Mouse (Mus musculus) adrenal gland, postnatal 36 days (tissue): Measurements from ENCODE around the gene Stxbp5l. TPM values are rescaled to one million over a fixed set of nuclear protein-coding genes. Genes with fewer than 3 reads are reported as not detected.
"Not testable (repeated sequence)": the region's sequence is repeated elsewhere in the genome, so short reads cannot be mapped to it uniquely, and the experiment has no call there.

Experiments used
- DNase-seq, 2 experiments: peaks; one replicate each; pipeline ENCODE4 v3.0.0; 2021; ENCODE audit warnings: mixed read lengths in 1 of 2
- long read RNA-seq, 2 experiments: library from polyadenylated mRNA; stranded (forward); transcript quantifications; one replicate each; pipeline ENCODE4 v2.0.0; 2021; ENCODE audit warnings: borderline sequencing depth in 2 of 2
- total RNA-seq, 2 experiments: library from RNA; stranded (reverse); gene quantifications; 2 replicates each; pipeline ENCODE4 v1.2.3; 2021

The Stxbp5l gene
- total RNA-seq, result 1 to 10 TPM; 2.5 to 2.6 TPM
- long read RNA-seq, experiment 1, partial matches to known transcripts, result 1 of 1 reads
- long read RNA-seq, experiment 1, other reads (novel, unspliced or antisense), result 0 of 1 reads
- long read RNA-seq, experiment 2, result 0 reads

DNA sequence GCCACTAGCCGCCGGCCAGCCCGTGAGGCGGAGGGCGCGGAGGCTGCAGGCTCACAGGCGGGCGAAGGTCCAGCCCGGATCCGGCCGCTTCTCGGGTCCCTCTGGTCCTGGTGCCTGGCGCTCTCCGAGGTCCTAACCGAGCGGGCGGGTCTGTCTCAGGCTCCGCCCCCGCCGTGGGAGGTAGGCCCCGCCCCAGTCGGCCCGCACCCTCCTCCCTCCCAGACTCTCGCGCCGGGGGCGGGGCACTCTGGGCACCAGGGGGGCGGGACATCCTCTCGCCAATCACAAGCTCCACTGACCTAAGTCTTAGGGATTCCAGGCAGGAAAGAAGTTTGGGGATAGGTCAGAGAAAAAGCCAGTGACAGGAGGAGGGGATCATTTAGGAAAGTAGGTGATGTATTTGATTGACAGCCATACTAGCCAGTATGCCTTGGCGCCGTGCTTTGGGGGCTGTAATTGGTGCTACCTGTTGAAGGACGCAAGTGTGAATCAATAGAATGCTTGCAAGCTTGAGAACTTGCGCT is at the start of gene Stxbp5l:
Stxbp5l (minus strand) TSS at position 142 of the 524 bp plus-strand sequence.
- peak; percentile 95 to 96 for DNase-seq

DNA sequence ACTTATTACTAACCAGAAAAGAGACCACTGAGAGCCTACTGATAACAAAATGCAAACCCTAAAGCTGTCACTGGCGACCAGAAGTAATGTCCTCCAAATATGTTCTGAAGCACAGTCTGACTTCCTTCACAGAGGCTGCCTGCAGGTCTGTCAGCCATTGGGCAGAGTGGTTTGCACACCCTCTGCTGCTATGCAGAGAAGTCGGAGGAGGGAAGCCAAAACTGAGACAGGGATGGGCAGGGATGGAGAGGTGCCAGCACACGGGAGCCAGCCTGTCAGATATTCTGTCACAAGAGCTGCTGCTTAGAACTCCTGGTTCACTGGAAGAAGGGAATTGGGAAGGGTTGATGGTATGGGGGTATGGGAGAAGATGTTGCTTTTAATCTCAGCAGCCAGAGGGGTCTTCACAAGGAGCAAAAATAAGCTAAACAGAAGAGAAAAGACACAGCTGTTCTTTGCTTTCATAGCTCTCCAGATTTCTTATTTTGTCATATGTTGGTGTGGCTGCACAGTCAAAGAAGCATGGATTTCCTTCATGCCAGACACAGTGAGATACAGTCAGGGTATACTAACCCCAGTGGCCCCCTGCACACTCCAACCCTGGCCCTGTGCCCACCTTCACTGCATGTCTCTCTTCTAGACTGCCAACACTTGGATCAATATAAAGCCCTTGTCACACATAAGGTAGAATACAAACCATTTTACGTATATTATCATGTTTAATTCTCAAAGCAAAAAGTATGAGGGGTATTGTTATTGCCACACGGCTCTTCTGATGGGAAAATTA is 48.8 kb upstream of the Stxbp5l start:
- DNase-seq, result no peak

DNA sequence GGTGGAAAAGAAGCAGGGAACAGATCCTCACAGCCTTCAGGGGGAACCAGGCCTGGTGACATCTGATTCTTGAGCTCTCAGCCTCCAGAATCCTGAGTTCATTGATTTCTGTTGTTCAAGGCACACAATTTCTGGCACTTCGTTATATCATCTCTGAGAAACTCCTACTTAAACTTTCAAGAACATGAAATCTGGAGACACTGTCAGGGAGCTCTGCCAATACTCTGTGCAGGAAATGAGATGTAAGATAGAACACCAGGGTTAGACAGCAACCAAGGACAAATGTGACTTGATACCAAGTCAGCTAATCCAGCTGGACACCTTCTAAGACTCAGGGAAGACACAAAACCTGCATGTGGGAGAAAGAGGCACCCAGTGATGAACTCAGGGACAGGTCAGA is 40.7 kb upstream of the Stxbp5l start:
- no peak for DNase-seq

DNA sequence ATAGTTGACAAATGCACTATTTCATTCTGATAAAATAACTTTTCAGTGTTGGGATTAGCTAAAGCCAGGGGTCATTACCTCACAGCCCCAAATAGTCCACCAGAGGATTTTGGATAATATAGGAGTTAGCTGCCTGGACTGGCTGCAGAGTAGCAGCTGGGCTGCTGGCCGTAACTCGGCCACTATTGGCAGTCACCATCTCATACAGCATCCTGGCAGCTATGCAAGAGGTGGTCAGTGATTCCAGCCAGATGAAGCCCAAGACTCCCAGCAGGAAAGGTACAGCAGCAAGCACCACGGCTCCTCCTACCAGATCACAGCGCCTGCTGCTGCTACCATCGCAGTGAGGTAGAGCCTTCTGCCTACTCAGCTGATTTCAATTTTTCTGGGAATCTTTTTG is 38.1 kb upstream of the Stxbp5l start:
- DNase-seq, result no peak

DNA sequence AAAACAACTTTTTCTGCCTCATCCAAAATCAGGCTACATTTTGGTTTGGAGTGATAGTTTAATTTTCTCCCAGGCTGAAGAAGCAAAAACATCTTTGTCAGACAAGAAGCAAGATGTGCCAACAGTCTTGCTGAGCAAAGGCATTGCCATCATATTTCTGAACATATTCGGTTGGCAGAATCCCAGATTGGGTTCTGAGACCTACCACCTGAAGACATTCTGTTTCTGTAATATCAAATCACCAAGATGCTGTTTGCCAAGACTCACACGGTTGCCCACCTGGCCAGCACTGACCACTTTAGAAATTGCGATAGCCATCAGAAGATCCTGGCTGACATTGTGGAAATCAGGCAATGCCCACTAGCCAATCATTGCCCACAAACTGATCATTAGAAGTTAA is 37.1 kb upstream of the Stxbp5l start:
- DNase-seq, result no peak

DNA sequence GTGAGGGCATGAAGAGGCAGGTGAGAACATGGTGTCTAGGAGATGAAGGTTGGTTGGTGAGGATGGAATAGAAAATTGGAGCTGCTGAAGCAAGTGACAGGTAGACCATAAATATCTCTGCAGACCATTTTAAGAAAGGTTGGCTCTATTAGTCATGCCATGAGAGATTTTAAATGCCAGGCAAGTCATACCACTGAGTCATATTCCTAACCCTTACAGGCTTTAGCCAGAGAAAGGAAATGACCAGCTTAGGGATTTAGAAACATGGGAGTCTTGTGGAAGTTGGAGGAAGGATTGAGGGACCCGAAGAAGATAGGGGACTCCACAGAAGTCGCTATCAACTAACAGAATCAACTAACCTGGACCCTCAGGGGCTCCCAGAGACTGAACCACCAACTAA is 35.8 kb upstream of the Stxbp5l start:
- no peak for DNase-seq

DNA sequence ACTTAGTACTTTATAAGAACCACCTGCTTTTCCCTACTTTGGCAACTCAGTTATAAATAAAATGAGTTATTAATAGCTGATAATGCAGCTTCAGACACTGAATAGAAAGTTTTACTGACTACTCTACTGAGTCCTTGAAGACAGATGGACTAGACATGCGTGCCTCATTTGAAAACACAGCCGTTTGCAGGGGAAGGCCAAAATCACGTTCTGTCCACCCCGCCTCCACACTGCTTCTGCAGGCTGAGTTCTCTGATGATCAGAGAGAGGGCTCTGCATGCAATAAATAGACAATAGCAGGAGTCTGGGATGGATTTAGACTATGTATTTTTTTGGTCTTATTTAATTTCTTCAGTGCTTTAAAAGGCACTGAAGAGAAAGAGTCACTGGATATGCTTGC is 20.8 kb upstream of the Stxbp5l start:
- no peak for DNase-seq

DNA sequence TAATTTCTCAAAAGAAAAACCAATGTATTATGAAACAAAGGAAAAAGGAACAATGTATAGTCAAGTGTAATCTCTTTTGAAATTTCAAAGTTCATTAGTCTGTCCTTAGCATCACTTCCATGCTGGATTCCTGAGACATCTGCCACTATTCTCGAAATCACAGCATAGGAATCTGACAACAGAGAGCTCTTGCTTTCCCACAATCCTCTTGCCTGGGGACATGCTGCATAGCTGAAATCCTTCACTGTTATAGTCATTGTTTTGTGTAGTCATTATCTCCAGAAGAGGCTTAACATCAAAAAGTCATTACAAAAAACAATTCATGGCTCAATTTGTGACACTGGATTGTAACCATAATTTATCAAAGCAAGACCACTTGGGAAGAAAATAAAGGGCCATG is 20.2 kb upstream of the Stxbp5l start:
- DNase-seq, result no peak

DNA sequence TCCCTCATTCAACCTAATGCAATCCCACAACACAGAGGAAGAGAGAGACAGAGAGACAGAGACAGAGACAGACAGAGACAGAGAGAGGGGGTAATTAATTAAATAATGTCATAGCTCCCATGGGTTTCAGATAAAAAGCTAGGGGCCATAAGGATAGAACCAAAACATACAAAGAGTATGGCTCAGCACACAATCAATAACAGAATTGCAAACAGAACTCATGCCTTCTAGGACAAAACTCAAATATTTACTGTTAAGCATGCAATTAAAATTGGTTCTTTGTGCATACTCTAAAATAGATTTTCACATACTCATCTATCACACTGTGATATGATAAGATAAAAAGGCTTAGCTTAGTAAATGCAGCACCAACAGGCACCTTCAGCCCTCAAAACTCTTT is 5.2 kb upstream of the Stxbp5l start:
- DNase-seq, result no peak

DNA sequence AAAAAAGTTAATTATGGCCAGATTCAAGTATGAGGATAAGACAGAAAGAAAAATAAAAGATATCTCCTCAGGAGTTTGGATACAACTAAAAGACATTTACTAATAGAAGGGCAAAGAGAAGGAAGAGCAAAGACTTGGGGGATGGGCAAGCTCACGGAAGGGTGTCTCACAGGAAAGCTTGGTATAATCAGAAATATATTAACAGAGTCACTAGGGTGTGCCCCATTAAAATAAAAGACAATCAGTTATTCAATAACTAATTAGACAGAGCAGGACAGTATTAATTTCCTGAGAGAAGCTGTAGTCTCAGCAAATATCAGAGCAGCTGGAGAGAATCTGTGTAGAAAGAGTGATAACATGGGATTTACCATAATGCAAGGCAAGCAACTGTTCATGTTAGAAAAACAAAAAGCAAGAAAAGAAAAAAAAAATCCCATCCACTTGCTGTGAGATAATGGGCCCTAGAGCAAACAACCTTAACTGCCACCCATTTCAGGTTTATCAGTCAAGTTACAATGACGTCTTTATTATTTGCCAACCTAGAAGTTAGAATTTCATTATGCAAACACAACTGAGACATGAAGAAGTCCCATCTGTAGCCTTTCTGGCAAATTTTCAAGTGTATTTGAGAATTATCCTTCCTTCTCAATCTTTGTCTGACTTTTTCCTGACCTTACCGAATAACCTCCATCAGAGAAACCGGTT is 4.6 kb upstream of the Stxbp5l start:
- DNase-seq, result no peak

DNA sequence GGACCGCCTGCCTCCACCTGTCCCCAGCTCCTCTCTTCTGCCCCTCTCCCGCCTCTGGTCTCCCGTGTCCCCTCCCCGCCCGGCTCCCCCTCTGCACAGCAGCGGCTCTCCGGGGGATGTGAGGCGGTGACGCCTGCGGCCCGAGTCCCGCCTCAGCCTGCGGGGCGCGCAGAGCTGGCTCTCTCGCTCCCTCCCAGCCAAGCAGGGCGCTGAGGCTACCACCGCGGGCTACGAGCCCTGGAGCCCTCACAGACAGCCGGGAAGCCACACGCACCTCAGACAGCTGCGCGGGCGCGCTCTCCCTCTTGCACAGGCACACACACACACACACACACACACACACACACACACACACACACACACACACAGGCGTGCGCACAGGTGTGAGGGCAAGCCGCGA is 393 bp downstream of the Stxbp5l start:
- peak; percentile 42 to 49 for DNase-seq

DNA sequence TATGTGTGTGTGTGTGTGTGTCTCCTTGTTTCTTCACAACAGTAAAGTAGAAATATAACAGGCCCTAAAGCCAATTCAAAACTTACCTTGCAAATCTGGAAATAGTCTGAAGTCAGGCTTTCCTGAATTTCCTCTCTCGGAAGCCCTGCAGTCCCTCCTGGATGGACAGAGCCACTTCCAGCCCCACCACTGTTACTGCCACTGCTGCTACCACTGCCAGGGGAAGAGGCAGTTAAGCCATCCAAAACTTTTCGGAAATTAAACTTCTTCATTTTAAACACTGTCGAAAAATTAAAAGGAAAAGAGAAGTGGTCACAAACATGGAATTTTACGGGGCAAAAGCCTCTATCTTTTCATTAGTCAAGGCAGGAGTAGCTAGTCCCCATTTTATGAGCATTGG is 1.3 kb downstream of the Stxbp5l start:
- DNase-seq, result no peak

DNA sequence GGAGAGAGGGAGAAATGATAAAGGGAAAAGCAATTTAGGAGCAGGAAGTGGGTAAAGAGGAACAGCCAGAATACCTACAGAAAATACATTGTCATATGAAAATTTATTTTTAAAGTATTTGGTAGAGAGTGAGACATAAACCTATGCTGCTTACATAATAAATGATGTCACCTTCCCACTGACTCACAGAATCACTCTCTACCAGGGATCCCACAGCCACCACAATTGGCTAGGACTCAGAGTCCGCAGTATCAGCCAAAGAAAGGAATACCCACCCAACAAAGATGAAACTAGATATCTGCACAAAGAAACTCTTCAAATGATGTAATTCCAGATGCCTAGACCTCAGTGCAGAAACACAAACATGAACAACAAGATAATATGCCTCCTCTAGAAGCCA is 12.0 kb downstream of the Stxbp5l start:
- peak; percentile 3 to 32 for DNase-seq

DNA sequence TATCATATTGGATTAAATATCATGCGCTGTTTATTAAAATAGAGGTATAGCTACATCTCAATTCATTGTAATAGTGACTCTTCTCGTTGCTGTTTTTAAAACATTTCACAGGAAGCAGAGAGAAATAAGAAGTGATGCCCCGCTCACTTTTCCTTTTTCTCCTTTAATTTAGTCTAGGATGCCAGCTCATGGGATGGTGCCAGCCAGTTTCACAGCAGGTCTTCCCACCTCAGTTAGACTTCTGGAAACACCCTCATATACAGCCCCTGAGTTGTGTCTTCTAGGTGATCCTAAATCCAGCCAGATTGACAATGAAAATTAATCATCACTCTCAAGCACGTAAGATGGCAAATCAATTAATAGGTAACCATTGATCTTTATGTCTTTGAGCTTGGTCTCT is 17.3 kb downstream of the Stxbp5l start:
- DNase-seq, result no peak

DNA sequence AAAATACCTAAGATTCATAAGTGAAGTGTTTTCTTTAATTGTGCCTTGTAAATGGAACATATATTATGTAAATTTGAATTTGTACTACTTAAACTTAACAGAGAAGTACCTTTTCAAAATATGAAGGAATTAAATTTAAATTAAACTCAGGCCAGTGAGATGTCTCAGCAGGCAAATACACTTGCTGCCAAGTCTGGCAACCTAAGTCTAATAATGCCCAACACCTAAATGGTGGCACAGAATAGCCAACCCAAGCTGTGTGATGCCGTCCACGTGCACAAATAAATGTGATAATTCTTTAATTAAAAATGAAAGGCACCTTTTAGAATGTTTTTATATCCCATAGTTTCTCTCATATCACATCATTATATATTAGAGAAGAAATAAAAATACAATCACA is 20.8 kb downstream of the Stxbp5l start:
- DNase-seq, result no peak

DNA sequence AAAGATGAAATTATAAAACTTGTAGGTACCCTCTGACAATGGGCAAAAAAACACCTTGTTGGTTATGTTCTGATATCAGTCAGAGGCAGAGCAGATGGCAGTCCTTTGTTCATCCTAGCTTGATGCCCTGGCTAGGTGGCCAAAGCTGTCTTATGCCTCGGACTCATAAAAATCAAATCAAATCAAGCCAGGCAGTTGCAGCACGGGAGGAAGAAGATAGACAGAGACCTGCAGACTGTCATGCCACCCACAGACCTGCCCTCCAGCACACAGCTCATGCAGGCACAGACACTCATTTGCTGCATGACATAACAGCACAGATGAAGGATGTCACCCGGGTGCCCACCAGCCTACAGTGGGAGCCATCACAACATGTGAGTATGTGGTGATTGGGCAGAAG is 29.1 kb downstream of the Stxbp5l start:
- no peak for DNase-seq

DNA sequence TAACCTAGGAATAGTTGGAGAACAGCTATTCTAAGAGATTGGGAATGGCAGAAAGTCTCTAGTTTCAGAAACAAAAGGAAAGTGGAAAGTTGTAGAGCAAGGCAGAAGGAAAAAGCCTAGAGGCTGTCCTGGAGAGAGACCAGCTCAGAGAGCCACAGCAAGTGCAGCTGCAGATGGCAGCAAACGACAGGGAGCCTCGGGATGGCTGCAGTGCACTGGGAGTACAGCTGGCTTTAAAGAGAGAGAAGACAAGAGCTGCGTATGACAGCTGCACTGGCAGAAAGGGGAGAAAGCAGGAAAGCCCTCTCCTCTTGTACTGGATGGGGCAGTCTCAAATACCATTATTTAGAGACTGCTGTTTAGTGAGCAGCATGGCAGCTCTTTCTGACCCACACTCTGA is 37.7 kb downstream of the Stxbp5l start:
- DNase-seq, result peak; percentile 57 to 65

DNA sequence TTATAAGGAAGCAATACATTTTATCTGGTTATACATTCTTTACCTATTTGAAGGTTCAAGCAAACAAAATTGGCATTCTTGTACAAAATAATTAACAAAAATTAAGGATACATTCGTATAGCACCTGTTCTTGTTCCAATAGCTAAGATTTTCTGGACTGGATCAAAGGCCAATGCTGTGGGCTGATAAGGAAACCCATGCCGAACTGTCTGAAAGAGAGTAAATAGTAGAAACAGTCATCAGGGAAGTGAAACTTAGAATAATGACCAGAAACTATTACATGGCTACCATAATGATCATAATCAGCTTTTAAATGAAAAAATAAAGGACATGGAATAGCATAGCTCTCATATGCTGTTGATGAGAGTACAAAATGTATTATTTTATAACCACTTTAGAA is 39.8 kb downstream of the Stxbp5l start:
- DNase-seq, result no peak

DNA sequence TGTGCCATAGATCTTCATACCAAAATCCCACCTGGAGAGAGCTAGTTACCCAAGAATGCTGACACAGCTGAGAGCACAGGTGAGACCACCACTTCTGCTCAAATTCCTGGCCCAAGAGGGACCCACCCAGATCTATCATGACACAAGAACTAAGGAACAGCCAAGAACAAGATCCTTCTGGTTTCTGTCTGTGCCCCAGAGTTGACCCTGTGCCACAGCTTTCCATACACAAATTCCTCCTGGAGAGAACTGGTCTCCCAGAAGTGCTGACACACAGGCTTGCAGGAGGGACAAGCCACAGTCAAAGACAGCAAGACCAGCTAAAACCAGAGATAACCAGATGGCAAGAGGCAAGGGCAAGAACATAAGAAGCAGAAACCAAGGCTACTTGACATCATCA is 43.3 kb downstream of the Stxbp5l start:
- not testable (repeated sequence) for DNase-seq

DNA sequence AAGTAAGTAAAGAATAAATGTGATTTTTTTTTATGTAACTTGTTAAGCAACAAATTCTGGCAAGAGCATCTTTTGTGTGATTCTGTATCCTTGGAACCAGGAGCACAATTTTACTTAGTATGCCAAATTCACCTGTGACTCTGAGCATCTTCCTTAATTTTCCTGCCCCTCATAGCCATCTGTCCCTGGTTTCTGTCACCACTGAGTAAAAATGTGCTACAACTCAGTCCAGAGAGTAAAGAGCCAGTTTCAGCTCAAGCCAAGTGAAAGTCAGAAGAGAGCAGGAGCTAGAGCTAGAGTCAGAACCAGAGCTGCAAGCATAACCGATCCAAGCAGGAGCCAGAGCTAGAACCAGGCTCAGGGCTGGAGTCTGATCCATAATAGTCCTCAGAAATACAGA is 46.6 kb downstream of the Stxbp5l start:
- no peak for DNase-seq

DNA sequence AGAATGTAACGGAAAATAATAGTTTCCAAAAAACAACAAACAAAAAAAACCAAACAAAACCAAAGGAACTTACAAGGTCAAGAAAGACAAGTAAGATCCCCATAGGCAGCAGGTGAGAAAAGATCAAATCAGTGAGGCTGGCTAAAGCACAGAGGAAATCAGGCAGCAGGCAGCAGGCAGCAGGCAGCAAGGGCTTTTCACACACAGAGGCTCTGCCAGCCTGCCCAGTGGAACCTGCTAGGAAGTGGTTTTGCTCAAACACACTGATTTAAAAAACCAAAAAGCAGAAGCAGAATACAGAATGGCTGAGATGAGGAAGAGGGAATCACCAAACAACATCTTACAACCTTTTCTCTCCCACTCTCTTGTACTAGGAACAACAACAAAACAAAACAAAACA is 47.2 kb downstream of the Stxbp5l start:
- DNase-seq, result no peak

DNA sequence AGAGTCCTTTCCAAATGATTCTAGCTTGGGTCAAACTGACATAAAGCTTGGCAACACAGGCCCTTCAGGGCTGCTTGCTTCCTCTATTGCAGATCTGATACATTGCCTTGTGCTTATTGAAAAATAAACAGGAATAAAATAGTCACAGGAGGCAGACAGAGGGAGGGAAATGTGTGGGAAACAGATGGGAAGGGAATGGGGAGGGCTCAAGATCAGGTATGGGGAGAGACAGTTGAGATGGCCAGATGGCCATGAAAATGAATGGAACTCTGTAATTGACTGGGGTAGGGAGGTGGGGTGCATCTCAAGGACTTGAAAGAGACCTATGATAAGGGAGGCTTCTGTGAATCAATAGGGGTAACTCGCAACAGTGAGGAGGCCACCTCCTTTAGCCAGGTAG is 80.3 kb downstream of the Stxbp5l start:
- no peak for DNase-seq

DNA sequence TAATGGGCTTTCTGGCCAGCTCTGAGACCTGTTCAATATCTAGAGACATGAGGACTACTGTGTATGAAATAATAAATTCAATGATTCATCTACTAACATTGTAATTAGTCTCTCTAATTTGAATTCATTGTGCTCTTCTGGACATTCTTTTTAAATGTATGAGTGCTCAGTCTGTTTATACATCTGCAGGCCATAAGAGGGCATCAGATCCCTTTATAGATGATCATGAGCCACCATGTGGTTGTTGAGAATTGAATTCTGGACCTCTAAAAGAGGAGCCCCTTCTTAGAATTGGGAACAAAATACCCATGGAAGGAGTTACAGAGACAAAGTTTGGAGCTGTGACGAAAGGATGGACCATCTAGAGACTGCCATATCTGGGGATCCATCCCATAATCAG is 92.2 kb downstream of the Stxbp5l start:
- DNase-seq, result no peak

DNA sequence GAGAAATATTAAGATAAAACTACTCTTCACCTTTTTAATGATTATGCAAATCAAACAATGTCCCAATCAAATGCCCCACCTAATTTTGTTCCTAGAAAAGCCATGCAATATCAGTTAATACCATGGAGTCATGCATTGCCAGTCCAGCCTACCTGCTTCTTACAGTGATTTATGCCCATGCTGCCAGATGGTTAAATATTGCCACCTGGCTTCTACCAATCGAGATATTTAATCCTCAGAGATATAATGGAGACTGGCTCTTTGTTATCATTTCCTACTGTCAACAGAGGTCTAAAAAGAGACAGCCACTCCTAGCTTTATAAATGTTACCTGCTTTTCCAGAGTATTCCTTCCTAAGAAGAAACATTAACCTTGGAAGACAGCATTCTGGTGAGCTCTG is 104.6 kb downstream of the Stxbp5l start:
- no peak for DNase-seq
